Comparison of ENCODE assay signal across 8 mouse cellular contexts in genomic region chr4:154963190-154963836, GRCm38 (mm10). TPM values are rescaled to one million over a fixed set of nuclear protein-coding genes. Genes with fewer than 3 reads are reported as not detected.
DNase-seq lines count a peak whose midpoint lies in the region; ATAC-seq and TF ChIP-seq lines count a peak whose summit lies in the region.

No protein-coding gene starts in this region.

- peaks cover 11% of the 10 kb centered on the region; the same call in 1 of the 2 replicates for H3K36me3 ChIP-seq in heart, embryonic 10.5 days
- no peaks in the 10 kb centered on the region for H3K36me3 ChIP-seq in hindbrain, embryonic 16.5 days (ENCODE audit: control insufficient read depth, insufficient read depth, low read length)
- peaks cover 5% of the 10 kb centered on the region for H3K36me3 ChIP-seq in myocyte (ENCODE audit: control insufficient read depth, insufficient read depth)

- H3K4me3 ChIP-seq in heart, embryonic 10.5 days, result peak overlapping the region; percentile 94
- H3K4me3 ChIP-seq in hindbrain, embryonic 16.5 days (ENCODE audit: low read length), result peak overlapping the region; percentile 75
- peak overlapping the region; percentile 55 for H3K4me3 ChIP-seq in myocyte

- TF ChIP-seq POLR2A in myocyte (IDR thresholded peaks at IDR 0.05; ENCODE audit: insufficient read length, low read depth), result no peak

- H3K9ac ChIP-seq in hindbrain, embryonic 16.5 days (ENCODE audit: low read depth, low read length), result peak overlapping the region; percentile 76

- ATAC-seq in hindbrain, embryonic 16.5 days, result no peak

- H3K9me3 ChIP-seq in heart, embryonic 10.5 days, result no peaks in the 10 kb centered on the region
- no peaks in the 10 kb centered on the region for H3K9me3 ChIP-seq in hindbrain, embryonic 16.5 days (ENCODE audit: control insufficient read depth, low read length)

- H3K27me3 ChIP-seq in heart, embryonic 10.5 days (ENCODE audit: insufficient read depth, poor library complexity, severe bottlenecking), result peaks cover 54% of the 10 kb centered on the region
- peaks cover 8% of the 10 kb centered on the region; the same call in 1 of the 2 replicates for H3K27me3 ChIP-seq in hindbrain, embryonic 16.5 days (replicated peaks; ENCODE audit: control insufficient read depth, insufficient read depth, low read length)
- peaks cover 49% of the 10 kb centered on the region for H3K27me3 ChIP-seq in myocyte (ENCODE audit: control insufficient read depth, insufficient read depth, insufficient read length)

- 27% methylated on average over 11 of the region's 11 CpGs for WGBS in heart, embryonic 10.5 days
- WGBS in hindbrain, embryonic 16.5 days, result 9% methylated on average over 11 of the region's 11 CpGs

- DNase-seq in heart, embryonic 10.5 days (ENCODE audit: low spot score), result no peak
- no peak for DNase-seq in heart, adult 18-20 months
- peak; percentile 30 for DNase-seq in thymus, postnatal 25 days
- no peak for DNase-seq in thymus, postnatal 10 days (ENCODE audit: low spot score in 2 of 2)
- no peak for DNase-seq in natural killer cell, adult 2 months (ENCODE audit: low spot score in 2 of 2)
- DNase-seq in urinary bladder, adult 2 months (ENCODE audit: low spot score), result no peak

- H3ac ChIP-seq in myocyte (ENCODE audit: control insufficient read depth, insufficient read length), result peak overlapping the region; percentile 61

- H3K4me1 ChIP-seq in heart, embryonic 10.5 days, result peaks cover 66% of the 10 kb centered on the region
- peaks cover 59% of the 10 kb centered on the region for H3K4me1 ChIP-seq in hindbrain, embryonic 16.5 days (ENCODE audit: control insufficient read depth, insufficient read depth, low read depth, low read length)

- H3K4me2 ChIP-seq in hindbrain, embryonic 16.5 days (ENCODE audit: low read length), result peak overlapping the region; percentile 84
- H3K4me2 ChIP-seq in myocyte (ENCODE audit: low read depth), result peak overlapping the region; percentile 86

- peak overlapping the region; percentile 97; the same call in 1 of the 2 replicates for H3K27ac ChIP-seq in heart, embryonic 10.5 days
- peak overlapping the region; percentile 94 for H3K27ac ChIP-seq in hindbrain, embryonic 16.5 days (ENCODE audit: low read depth, low read length)

- peaks cover 36% of the 10 kb centered on the region for H3K79me2 ChIP-seq in myocyte (ENCODE audit: control insufficient read depth, insufficient read depth)

TF ChIP-seq in myocyte, 11 proteins besides CTCF, POLR2A, EP300 and RAD21:
- TF ChIP-seq MAX (IDR thresholded peaks at IDR 0.05; ENCODE audit: low read depth), result no peak
TF ChIP-seq in myocyte: peak in this region for 0.

RNA-seq across cellular contexts. Expression of gene Pank4, which starts 0.6 kb away (rescaled TPM):
- 45.3 and 49.2 TPM in 2 replicates for polyA plus RNA-seq in heart, embryonic 10.5 days (2016; fragmentation: Nextera tagmentation; extraction: Ambion mirVana)
- 10 to 100 TPM; 38.7 to 41.4 TPM for total RNA-seq in heart, adult 18-20 months (2021)
- polyA plus RNA-seq in hindbrain, embryonic 16.5 days (2015; fragmentation: Nextera tagmentation; extraction: Ambion mirVana), result 37.8 and 39.5 TPM in 2 replicates
- 21.0 TPM for polyA plus RNA-seq in myocyte (2012; fragmentation: generic; extraction: Trizol)
- 39.8 and 45.9 TPM in 2 replicates for polyA plus RNA-seq in urinary bladder, adult 2 months (2012; rRNA removed)

RNA-seq across cellular contexts. Expression of gene Hes5, which starts 2.6 kb away (rescaled TPM):
- polyA plus RNA-seq in heart, embryonic 10.5 days (2016; fragmentation: Nextera tagmentation; extraction: Ambion mirVana), result 0.15 and 0.26 TPM in 2 replicates
- total RNA-seq in heart, adult 18-20 months (2021), result under 1 TPM; 0.31 to 0.67 TPM
- 146 and 167 TPM in 2 replicates for polyA plus RNA-seq in hindbrain, embryonic 16.5 days (2015; fragmentation: Nextera tagmentation; extraction: Ambion mirVana)
- not detected for polyA plus RNA-seq in myocyte (2012; fragmentation: generic; extraction: Trizol)
- polyA plus RNA-seq in urinary bladder, adult 2 months (2012; rRNA removed), result 0.06 and 0.07 TPM in 2 replicates

RNA-seq across cellular contexts. Expression of gene Tnfrsf14, which starts 35.0 kb away (rescaled TPM):
- 1.6 and 2.6 TPM in 2 replicates for polyA plus RNA-seq in heart, embryonic 10.5 days (2016; fragmentation: Nextera tagmentation; extraction: Ambion mirVana)
- total RNA-seq in heart, adult 18-20 months (2021), result 1 to 10 TPM; 5.3 to 7.1 TPM
- polyA plus RNA-seq in hindbrain, embryonic 16.5 days (2015; fragmentation: Nextera tagmentation; extraction: Ambion mirVana), result 0.23 and 0.27 TPM in 2 replicates
- polyA plus RNA-seq in myocyte (2012; fragmentation: generic; extraction: Trizol), result 0.43 TPM
- 18.8 and 21.4 TPM in 2 replicates for polyA plus RNA-seq in urinary bladder, adult 2 months (2012; rRNA removed)

Comparison
In these comparisons a context has a peak if more than half of its experiments do, and no peak if none do; other contexts are left out.
1. RNA of gene Hes5, which starts 2.6 kb away (polyA plus RNA-seq): 146 to 167 TPM in hindbrain, embryonic 16.5 days; 0.15 to 0.26 TPM in heart, embryonic 10.5 days, 0.06 to 0.07 TPM in urinary bladder, adult 2 months and not detected in myocyte (single experiment); every median in the first group is over 100 times any median in the second.
2. Peak in every context shown above with its lines, with median percentiles within 50 percentile points of each other: H3K4me3 ChIP-seq.